Mouse (Mus musculus) heart, embryonic 14.5 days (tissue): Measurements from ENCODE around the gene Carns1. TPM values are rescaled to one million over a fixed set of nuclear protein-coding genes. Genes with fewer than 3 reads are reported as not detected.
A peak's percentile ranks its signal among the peaks of the same experiment; 100 is the strongest.

ENCODE experiments used
- ATAC-seq: fragments of 200-750 bp; cut with Nextera tagmentation; 2 replicates; pipeline ENCODE4 v1.8.0; 2017; ENCODE audit warnings: low read depth, moderate TSS enrichment; ENCODE audit not compliant: insufficient number of reproducible peaks, insufficient read depth, low FRiP score
- H3K27ac ChIP-seq, 2 experiments: fragments of 200-500 bp in 1 of 2; fragments of 300-500 bp in 1 of 2; sonication (generic) in 1 of 2; replicated peaks in 1 of 2; 2 replicates each; pipeline ENCODE4 v1.5.1; 2012 to 2014; ENCODE audit warnings: low read depth in 2 of 2, low read length in 2 of 2, control low read depth in 1 of 2, mild to moderate bottlenecking in 1 of 2, mixed read lengths in 1 of 2; ENCODE audit not compliant: control insufficient read depth in 1 of 2, insufficient read depth in 1 of 2
- H3K27me3 ChIP-seq: fragments of 300-500 bp; sonication (generic); 2 replicates; pipeline ENCODE4 v1.6.1; 2014; ENCODE audit warnings: mild to moderate bottlenecking, low read length, control low read depth; ENCODE audit not compliant: control insufficient read depth, insufficient read depth
- H3K36me3 ChIP-seq: fragments of 300-500 bp; sonication (generic); 2 replicates; pipeline ENCODE4 v1.6.1; 2014; ENCODE audit warnings: mild to moderate bottlenecking, control low read depth, low read length, mixed read lengths; ENCODE audit not compliant: control insufficient read depth, insufficient read depth
- H3K4me1 ChIP-seq, 2 experiments: fragments of 200-500 bp in 1 of 2; fragments of 300-500 bp in 1 of 2; sonication (generic) in 1 of 2; 2 replicates each; pipeline ENCODE4 v1.6.1; 2012 to 2014; ENCODE audit warnings: low read length in 2 of 2, control low read depth in 1 of 2, mixed read lengths in 1 of 2; ENCODE audit not compliant: control insufficient read depth in 2 of 2, insufficient read depth in 2 of 2
- H3K4me2 ChIP-seq: fragments of 300-500 bp; sonication (generic); 2 replicates; pipeline ENCODE4 v1.6.1; 2014; ENCODE audit warnings: mild to moderate bottlenecking, low read length
- H3K4me3 ChIP-seq, 2 experiments: fragments of 200-500 bp in 1 of 2; fragments of 300-500 bp in 1 of 2; sonication (generic) in 1 of 2; 2 replicates each; pipeline ENCODE4 v1.5.1; 2012 to 2014; ENCODE audit warnings: low read length in 2 of 2, mild to moderate bottlenecking in 2 of 2, control low read depth in 1 of 2, low read depth in 1 of 2, moderate library complexity in 1 of 2; ENCODE audit not compliant: control insufficient read depth in 1 of 2, insufficient read depth in 1 of 2
- H3K9ac ChIP-seq: fragments of 300-500 bp; sonication (generic); 2 replicates; pipeline ENCODE4 v1.6.1; 2014; ENCODE audit warnings: mild to moderate bottlenecking, low read length
- H3K9me3 ChIP-seq: fragments of 300-500 bp; sonication (generic); 2 replicates; pipeline ENCODE4 v1.6.1; 2016; ENCODE audit warnings: low read length, control low read depth; ENCODE audit not compliant: control insufficient read depth
- WGBS: fragments of 180-500 bp; shearing (Covaris S2); extraction: QIAGEN DNeasy Blood & Tissue Kit; methylation state at CpG from one replicate; pipeline ENCODE4 v1.1.7; 2014; 5-methylcytosine and 5-hydroxymethylcytosine counted together
- polyA plus RNA-seq: library from polyadenylated mRNA; unstranded; fragments of >200 nt; fragmentation: Nextera tagmentation; extraction: Ambion mirVana; gene quantifications from 2 replicates; pipeline ENCODE4 v1.2.1, GENCODE M21; 2014

Gene Carns1
- polyA plus RNA-seq, 1 experiment from 2014 or later: 6.5 TPM

DNA sequence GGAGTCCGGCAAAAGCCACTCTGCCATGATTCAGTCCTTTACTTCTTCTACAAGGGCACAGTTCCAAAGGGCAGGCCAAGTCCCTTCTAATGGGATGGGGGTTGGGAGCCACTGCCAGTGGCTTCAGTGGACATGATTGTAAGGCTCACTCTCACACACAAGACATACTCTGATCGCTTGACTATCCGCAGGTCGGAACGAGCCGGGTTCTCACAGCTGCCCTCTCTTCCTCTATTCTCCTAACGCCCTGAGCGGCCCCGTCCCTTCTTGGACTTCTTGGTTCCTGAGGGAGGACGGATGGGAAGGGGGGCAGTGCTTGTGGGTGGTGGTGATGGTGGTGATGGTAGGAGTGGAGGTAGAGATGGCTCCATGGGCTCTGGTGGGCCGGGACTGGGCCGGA, 18.5 kb downstream of the Carns1 start:
- H3K4me3 ChIP-seq: no peak overlapping the region
- no peak overlapping the region for H3K9ac ChIP-seq
- no peaks in the 10 kb centered on the region for H3K9me3 ChIP-seq

GRCm38 (mm10) chr19:4156073-4156579, 19.2 kb downstream of the Carns1 start:
- Histone ChIP-seq H3K4me3 (no peak overlapping the region), H3K27me3 (no peaks in the 10 kb centered on the region), H3K9me3 (no peaks in the 10 kb centered on the region), H3K27ac (no peak overlapping the region), H3K9ac (no peak overlapping the region), H3K4me1 (peaks cover 3 to 9% of the 10 kb centered on the region in 2 experiments; a peak in 3 of 4 replicates), H3K36me3 (peaks cover 87% of the 10 kb centered on the region), H3K4me2 (no peak overlapping the region)
- WGBS: 65% methylated on average over 20 of the region's 20 CpGs
- no peak for ATAC-seq

More for the DNA sequence above, 18.5 kb downstream of the Carns1 start:
- Histone ChIP-seq H3K4me2 (no peak overlapping the region), H3K27me3 (no peaks in the 10 kb centered on the region), H3K27ac (no peak overlapping the region), H3K4me1 (peaks cover 2 to 3% of the 10 kb centered on the region in 2 experiments; a peak in 3 of 4 replicates), H3K36me3 (peaks cover 88% of the 10 kb centered on the region)
- WGBS: 85% methylated on average over 12 of the region's 12 CpGs
- no peak for ATAC-seq

- no peak overlapping the region for H3K9ac ChIP-seq
- H3K4me3 ChIP-seq: no peak overlapping the region
- no peak for ATAC-seq
- H3K4me2 ChIP-seq: no peak overlapping the region
- H3K9me3 ChIP-seq: no peaks in the 10 kb centered on the region
- H3K27me3 ChIP-seq: no peaks in the 10 kb centered on the region
- peaks cover 3 to 11% of the 10 kb centered on the region in 2 experiments; a peak in 3 of 4 replicates for H3K4me1 ChIP-seq
- 84% methylated on average over 6 of the region's 6 CpGs for WGBS
- H3K27ac ChIP-seq: no peak overlapping the region
- H3K36me3 ChIP-seq: peaks cover 87% of the 10 kb centered on the region
Observed at GRCm38 (mm10) chr19:4155223-4156072, 19.8 kb downstream of the Carns1 start.

DNA sequence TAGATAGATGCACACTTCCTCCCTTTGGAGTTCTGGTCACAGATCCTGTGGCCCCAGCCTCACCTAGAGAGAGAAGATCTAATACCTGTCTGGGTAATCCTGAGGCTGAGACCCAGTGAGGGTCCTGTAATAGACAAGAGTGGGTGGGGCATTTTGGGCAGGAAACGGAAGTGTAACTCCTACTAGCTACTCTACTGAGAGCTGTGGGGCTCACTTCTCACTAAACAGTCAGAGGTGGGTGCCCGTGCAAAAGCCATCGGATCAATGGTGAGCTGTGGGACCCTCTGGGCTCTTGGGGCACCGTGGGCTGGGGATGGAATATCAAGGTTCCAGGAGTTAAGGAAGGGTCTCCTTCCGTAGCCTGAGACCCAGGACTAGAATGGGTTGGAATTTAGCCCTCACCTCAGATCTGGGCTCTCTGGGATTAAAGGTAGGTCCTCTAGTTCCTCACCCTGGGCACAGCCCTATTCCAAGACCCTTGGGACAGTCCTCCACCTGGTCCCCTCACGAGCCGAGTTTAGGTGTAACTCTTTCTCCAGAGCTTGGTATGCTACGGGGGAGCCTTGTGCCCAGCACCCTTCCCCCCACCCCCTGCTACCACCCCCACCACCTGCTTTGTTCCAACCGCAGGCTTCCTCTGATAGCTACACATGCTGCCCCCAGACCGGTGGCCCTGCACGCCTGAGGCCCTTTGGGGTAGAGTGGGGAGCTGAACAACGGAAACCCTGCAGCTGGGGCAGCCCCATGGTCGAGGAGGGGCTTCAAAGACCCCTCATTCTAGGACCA, 20.6 kb downstream of the Carns1 start:
- Histone ChIP-seq H3K36me3 (peaks cover 90% of the 10 kb centered on the region), H3K4me3 (no peak overlapping the region), H3K9me3 (no peaks in the 10 kb centered on the region), H3K4me1 (peaks cover 4 to 13% of the 10 kb centered on the region in 2 experiments), H3K27me3 (no peaks in the 10 kb centered on the region), H3K9ac (no peak overlapping the region), H3K27ac (no peak overlapping the region), H3K4me2 (no peak overlapping the region)
- no peak for ATAC-seq
- WGBS: 74% methylated on average over 13 of the region's 13 CpGs

GRCm38 (mm10) chr19:4153232-4153654, 22.0 kb downstream of the Carns1 start, which contains the start of gene Ptprcap:
Ptprcap (plus strand) TSS chr19:4153604.
- no peak for ATAC-seq
- H3K4me2 ChIP-seq: no peak within 1 kb of the TSS
- no peaks in the 10 kb centered on the region for H3K9me3 ChIP-seq
- WGBS: 47% methylated on average over 11 of the region's 11 CpGs
- 0 out of 4 replicates have a peak within 1 kb of the TSS, but pooled peaks of 1 of the 2 experiments have one; percentile 24 for H3K27ac ChIP-seq
- H3K4me3 ChIP-seq: no peak within 1 kb of the TSS
- H3K9ac ChIP-seq: no peak within 1 kb of the TSS
- H3K36me3 ChIP-seq: peaks cover 78% of the 10 kb centered on the region
- H3K4me1 ChIP-seq: peaks cover 11 to 21% of the 10 kb centered on the region in 2 experiments
- H3K27me3 ChIP-seq: no peaks in the 10 kb centered on the region

- 89% methylated on average over 8 of the region's 8 CpGs for WGBS
- no peak overlapping the region for H3K4me3 ChIP-seq
- H3K9me3 ChIP-seq: no peaks in the 10 kb centered on the region
- ATAC-seq: no peak
- H3K27me3 ChIP-seq: no peaks in the 10 kb centered on the region
- H3K36me3 ChIP-seq: peaks cover 72% of the 10 kb centered on the region
- H3K4me2 ChIP-seq: no peak overlapping the region
- H3K4me1 ChIP-seq: peaks cover 11 to 26% of the 10 kb centered on the region in 2 experiments
- no peak overlapping the region for H3K9ac ChIP-seq
- 0 out of 4 replicates have a peak overlapping the region, but pooled peaks of 1 of the 2 experiments have one; percentile 24 for H3K27ac ChIP-seq
Observed at GRCm38 (mm10) chr19:4152445-4153231, 22.6 kb downstream of the Carns1 start.

DNA sequence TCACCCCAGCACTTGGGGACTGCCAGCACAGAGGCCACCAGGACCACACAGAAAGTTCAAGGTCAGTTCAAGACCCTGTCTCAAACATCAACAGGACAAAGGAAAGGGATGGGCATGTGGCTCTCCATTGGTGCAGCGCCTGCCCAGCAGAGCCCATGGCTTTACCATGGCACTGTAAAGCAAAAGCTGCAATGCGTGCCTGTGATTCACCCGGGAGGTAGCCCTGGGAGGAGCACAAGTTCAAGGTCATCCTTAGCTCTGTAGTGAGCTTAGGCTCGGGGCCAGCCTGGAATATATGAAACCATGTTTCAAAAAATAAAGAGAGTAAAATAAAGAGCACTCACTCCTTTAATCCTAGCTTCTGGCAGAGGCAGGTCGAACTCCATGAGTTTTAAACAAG, 23.4 kb downstream of the Carns1 start:
- no peak overlapping the region for H3K9ac ChIP-seq
- WGBS: 83% methylated on average over 5 of the region's 5 CpGs
- peaks cover 11 to 26% of the 10 kb centered on the region in 2 experiments for H3K4me1 ChIP-seq

More for the DNA sequence above, 23.4 kb downstream of the Carns1 start:
- ATAC-seq: no peak
- no peaks in the 10 kb centered on the region for H3K9me3 ChIP-seq
- no peak overlapping the region for H3K4me3 ChIP-seq
- H3K27me3 ChIP-seq: no peaks in the 10 kb centered on the region
- H3K36me3 ChIP-seq: peaks cover 64% of the 10 kb centered on the region
- no peak overlapping the region; a peak in 1 of 4 replicates for H3K27ac ChIP-seq
- no peak overlapping the region for H3K4me2 ChIP-seq
